Mouse (Mus musculus) C2C12 (cell line): ENCODE measurements at regions not wholly inside any gene's neighbourhood (a gene's known extent, or its start where the extent isn't known, plus 50 kb on each side); places are given as distances from the start of the nearest gene placed in this dataset.

Source experiments
- H3K27me3 ChIP-seq: one replicate; pipeline ENCODE4 v1.6.1; 2011; ENCODE audit not compliant: control insufficient read depth, insufficient read depth, insufficient read length
- H3K36me3 ChIP-seq: one replicate; pipeline ENCODE4 v1.6.1; 2011; ENCODE audit not compliant: control insufficient read depth, insufficient read depth
- H3K4me3 ChIP-seq: one replicate; pipeline ENCODE4 v1.5.1; 2011; ENCODE audit warnings: mild to moderate bottlenecking, control low read depth; ENCODE audit not compliant: poor library complexity, insufficient read depth, severe bottlenecking
- H3K79me2 ChIP-seq: one replicate; pipeline ENCODE4 v1.6.1; 2011; ENCODE audit not compliant: control insufficient read depth, insufficient read depth
- H3K79me3 ChIP-seq: one replicate; pipeline ENCODE4 v1.6.1; 2011; ENCODE audit warnings: low read depth, control low read depth
- H3ac ChIP-seq: one replicate; pipeline ENCODE3; 2011; ENCODE audit warnings: low read depth; ENCODE audit not compliant: control insufficient read depth, insufficient read length
- CEBPB ChIP-seq: IDR thresholded peaks from one replicate; pipeline ENCODE4 v1.6.1; 2011; ENCODE audit warnings: low read depth, mild to moderate bottlenecking, control low read depth, moderate library complexity
- CTCF ChIP-seq: IDR thresholded peaks from one replicate; pipeline ENCODE4 v1.5.1; 2011; ENCODE audit not compliant: control insufficient read depth, insufficient read depth, insufficient read length
- FOSL1 ChIP-seq: IDR thresholded peaks from one replicate; pipeline ENCODE4 v1.8.0; 2011; ENCODE audit warnings: mild to moderate bottlenecking, low read length; ENCODE audit not compliant: poor library complexity, insufficient read depth, severe bottlenecking
- MAX ChIP-seq: IDR thresholded peaks from one replicate; pipeline ENCODE4 v1.6.1; 2011; ENCODE audit warnings: mild to moderate bottlenecking, control low read depth
- MYOD1 ChIP-seq: IDR thresholded peaks from one replicate; pipeline ENCODE4 v1.6.1; 2011; ENCODE audit warnings: low read depth; ENCODE audit not compliant: control insufficient read depth, insufficient read length
- MYOG ChIP-seq: IDR thresholded peaks from one replicate; pipeline ENCODE4 v1.6.1; 2011; ENCODE audit not compliant: control insufficient read depth, insufficient read length; ENCODE audit errors: extremely low read depth
- USF1 ChIP-seq: IDR thresholded peaks from one replicate; pipeline ENCODE4 v1.6.1; 2011; ENCODE audit warnings: low read depth, mild to moderate bottlenecking, control low read depth, moderate library complexity

DNA sequence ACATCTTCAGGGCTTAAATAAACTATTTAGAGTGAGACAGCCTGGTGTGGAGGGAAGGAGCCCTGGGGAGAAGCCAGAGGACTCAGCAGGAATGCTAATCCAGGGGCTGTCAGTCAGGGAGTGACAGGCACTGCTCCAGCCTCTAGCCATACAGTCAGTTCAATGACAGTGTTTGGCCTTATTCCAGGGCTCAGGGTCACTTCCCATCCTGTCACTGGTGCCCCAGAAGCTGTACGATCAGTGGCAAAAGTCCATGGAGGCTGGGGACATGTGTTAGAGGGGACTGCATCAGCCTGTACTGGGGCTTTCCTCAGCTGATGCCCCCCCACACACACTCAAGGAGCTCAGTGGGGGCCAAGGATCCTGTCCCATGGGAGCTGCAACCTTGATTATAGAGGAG, 176.1 kb upstream of the 1700012A03Rik start:
- H3K4me3 ChIP-seq: no peak overlapping the region
- no peaks in the 10 kb centered on the region for H3K27me3 ChIP-seq
- H3K36me3 ChIP-seq: no peaks in the 10 kb centered on the region
- H3K79me2 ChIP-seq: no peaks in the 10 kb centered on the region
- TF ChIP-seq FOSL1: no peak
- TF ChIP-seq MYOG: no peak
- TF ChIP-seq CTCF: no peak
- no peak for TF ChIP-seq CEBPB
- TF ChIP-seq USF1: no peak
- no peak for TF ChIP-seq MYOD1
- TF ChIP-seq MAX: no peak
- H3ac ChIP-seq: no peak overlapping the region
- H3K79me3 ChIP-seq: no peaks in the 10 kb centered on the region

DNA sequence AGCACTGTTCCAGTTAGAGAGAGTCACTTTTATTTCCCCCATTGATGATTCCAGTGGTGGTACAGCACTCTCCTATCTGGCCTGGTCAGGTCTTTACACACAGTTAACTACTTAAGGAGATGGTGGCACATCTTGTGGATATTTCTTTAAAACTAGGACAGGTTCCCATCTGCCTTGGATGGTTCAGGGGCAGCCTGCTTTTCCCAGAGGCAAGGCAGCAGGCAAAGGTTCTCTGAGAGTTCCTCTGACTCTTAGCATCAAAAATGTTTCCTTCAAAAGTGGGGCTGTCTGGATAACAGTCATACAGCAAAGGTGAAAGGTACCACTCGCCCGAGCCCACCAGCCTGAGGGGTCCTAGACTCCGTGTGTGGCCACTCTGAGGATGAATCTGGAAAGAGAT, 178.3 kb upstream of the 1700012A03Rik start:
- Histone ChIP-seq H3ac (no peak overlapping the region), H3K4me3 (no peak overlapping the region), H3K79me2 (no peaks in the 10 kb centered on the region), H3K79me3 (no peaks in the 10 kb centered on the region), H3K36me3 (no peaks in the 10 kb centered on the region), H3K27me3 (no peaks in the 10 kb centered on the region)
- no peak for TF ChIP-seq FOSL1

DNA sequence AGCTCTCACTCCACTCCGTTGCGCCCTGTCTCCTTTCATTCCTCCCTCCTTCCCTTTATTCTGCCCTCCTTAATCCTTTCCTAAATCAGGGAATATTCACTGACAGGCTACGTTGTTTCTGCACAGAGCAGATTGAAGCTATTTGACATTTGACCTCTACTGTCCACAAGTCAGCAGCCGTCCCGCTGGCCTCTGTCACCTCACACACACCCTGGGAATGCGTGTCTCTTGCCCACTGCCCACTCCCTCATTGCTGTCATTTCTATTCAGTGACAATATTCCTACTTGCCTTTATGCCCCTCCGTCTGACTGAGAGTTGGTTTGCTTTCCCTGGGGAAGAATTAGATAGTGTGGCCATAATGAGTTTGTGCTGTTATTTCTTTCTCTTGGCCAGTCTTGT, 188.1 kb upstream of the 1700012A03Rik start:
- no peak overlapping the region for H3ac ChIP-seq
- H3K27me3 ChIP-seq: no peaks in the 10 kb centered on the region
- no peaks in the 10 kb centered on the region for H3K79me2 ChIP-seq
- TF ChIP-seq MYOG: no peak
- TF ChIP-seq USF1: no peak
- no peak for TF ChIP-seq MYOD1
- no peak for TF ChIP-seq MAX
- no peak for TF ChIP-seq FOSL1
- no peak for TF ChIP-seq CEBPB
- TF ChIP-seq CTCF: no peak
- no peaks in the 10 kb centered on the region for H3K36me3 ChIP-seq
- H3K79me3 ChIP-seq: no peaks in the 10 kb centered on the region
- H3K4me3 ChIP-seq: no peak overlapping the region

DNA sequence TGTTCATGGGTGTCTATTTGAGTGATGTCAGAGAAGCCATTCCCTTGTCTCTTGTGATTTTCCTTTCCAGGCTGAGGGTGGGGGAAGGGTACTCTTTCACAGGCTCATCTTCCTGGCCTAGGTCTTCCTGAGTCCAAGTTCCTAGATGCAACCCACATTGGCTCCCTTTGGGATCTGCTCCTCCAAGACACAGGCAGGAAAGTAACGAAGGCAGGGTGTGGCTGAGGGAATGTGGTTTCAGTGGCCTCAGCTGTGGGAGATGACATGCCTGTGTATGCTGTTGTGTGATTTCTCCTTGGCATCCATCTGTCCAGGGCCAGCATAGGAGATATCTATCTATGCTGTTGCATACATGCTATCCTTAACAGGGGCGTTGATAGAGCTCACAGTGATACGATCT, 190.4 kb upstream of the 1700012A03Rik start:
- Histone ChIP-seq H3K79me3 (no peaks in the 10 kb centered on the region), H3K79me2 (no peaks in the 10 kb centered on the region), H3K4me3 (no peak overlapping the region), H3ac (no peak overlapping the region), H3K27me3 (no peaks in the 10 kb centered on the region), H3K36me3 (no peaks in the 10 kb centered on the region)
- TF ChIP-seq USF1 (no peak), MAX (no peak), CEBPB (no peak), FOSL1 (no peak), MYOG (no peak), CTCF (no peak), MYOD1 (no peak)

DNA sequence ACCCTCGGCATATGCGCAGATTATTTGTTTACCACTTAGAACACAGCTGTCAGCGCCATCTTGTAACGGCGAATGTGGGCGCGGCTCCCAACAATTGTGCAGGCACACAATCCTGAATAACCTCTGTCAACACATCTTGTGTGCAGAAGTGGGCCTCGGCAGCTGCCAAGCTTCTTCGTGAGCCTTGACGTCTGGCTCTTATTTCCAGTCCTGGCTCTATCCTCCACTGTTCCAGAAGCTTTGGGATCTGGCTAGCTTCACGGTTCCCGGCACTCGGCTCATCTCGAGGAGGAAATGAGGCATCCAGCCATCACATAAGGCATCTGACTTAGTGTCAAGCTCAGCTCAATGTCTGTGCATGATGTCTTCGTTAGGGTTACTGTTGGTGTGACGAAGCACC, 195.8 kb upstream of the 1700012A03Rik start:
- TF ChIP-seq MYOG (no peak), CTCF (no peak), MAX (no peak), CEBPB (no peak), FOSL1 (no peak), MYOD1 (no peak), USF1 (no peak)
- no peaks in the 10 kb centered on the region for H3K27me3 ChIP-seq
- H3K36me3 ChIP-seq: no peaks in the 10 kb centered on the region
- no peak overlapping the region for H3K4me3 ChIP-seq
- H3ac ChIP-seq: no peak overlapping the region
- no peaks in the 10 kb centered on the region for H3K79me3 ChIP-seq
- no peaks in the 10 kb centered on the region for H3K79me2 ChIP-seq

DNA sequence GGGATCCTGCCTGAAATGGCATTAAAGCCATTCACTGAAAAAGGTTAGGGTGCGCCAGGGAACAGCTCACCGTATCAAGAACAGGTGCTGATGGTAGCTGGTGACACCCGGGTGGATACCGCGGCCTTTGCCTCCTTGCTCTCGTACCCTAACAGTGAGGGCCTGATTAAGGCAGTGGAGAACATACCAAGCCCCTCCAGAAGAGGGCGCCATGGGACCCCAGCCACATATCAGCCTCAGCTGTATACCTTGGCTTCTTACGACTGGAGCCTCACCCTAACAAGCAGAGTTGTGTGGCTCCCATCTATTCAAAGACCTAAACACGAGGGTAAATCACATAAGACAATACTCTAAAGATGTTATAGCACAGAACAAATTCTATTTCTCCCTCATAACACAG, 203.7 kb upstream of the 1700012A03Rik start:
- no peaks in the 10 kb centered on the region for H3K36me3 ChIP-seq
- TF ChIP-seq CTCF (no peak), FOSL1 (no peak), CEBPB (no peak), MAX (no peak), USF1 (no peak), MYOD1 (no peak), MYOG (no peak)
- no peaks in the 10 kb centered on the region for H3K79me2 ChIP-seq
- H3K79me3 ChIP-seq: no peaks in the 10 kb centered on the region
- H3ac ChIP-seq: no peak overlapping the region
- H3K4me3 ChIP-seq: no peak overlapping the region
- no peaks in the 10 kb centered on the region for H3K27me3 ChIP-seq

DNA sequence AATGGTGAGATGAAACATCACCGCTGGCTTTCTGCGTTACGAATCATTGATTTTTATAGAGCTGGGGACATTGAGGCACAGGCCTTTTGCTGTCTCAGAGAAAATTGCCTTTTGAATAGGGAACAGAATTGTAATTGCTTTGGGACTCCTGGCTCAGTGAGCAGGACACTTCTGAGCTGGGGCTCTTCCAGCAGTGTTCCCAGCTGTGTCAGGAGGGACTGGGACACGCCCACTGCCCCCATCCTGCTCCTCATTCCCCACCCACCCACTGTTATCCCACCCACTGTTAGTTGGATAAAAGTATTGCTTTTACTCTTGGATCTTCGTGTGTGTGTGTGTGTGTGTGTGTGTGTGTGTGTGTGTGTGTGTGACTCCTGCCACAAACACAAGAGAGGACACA, 204.4 kb upstream of the 1700012A03Rik start:
- Histone ChIP-seq H3K79me3 (no peaks in the 10 kb centered on the region), H3ac (no peak overlapping the region), H3K4me3 (no peak overlapping the region), H3K27me3 (no peaks in the 10 kb centered on the region), H3K79me2 (no peaks in the 10 kb centered on the region), H3K36me3 (no peaks in the 10 kb centered on the region)
- TF ChIP-seq CTCF (no peak), USF1 (no peak), MYOD1 (no peak), MYOG (no peak), FOSL1 (no peak), CEBPB (no peak), MAX (no peak)
